Mouse (Mus musculus) MEL (cell line): ENCODE results near the gene I0C0044D17Rik.

ENCODE experiments used
- CHD1 ChIP-seq: IDR thresholded peaks from 2 replicates; pipeline ENCODE4 v1.6.1; 2012; ENCODE audit warnings: low read depth, mild to moderate bottlenecking, inconsistent platforms, low read length, improper control_type of control experiment
- CTCF ChIP-seq, 3 experiments: IDR thresholded peaks in 2 of 3; conservative IDR thresholded peaks in 1 of 3; 2 replicates each; pipeline ENCODE4 v1.5.1; 2011 to 2012; ENCODE audit warnings: low read length in 3 of 3, low read depth in 2 of 3, mild to moderate bottlenecking in 2 of 3, improper control_type of control experiment in 1 of 3, inconsistent platforms in 1 of 3, mixed read lengths in 1 of 3, moderate library complexity in 1 of 3; ENCODE audit not compliant: control insufficient read depth in 1 of 3, insufficient read depth in 1 of 3, poor library complexity in 1 of 3, severe bottlenecking in 1 of 3
- ETS1 ChIP-seq: IDR thresholded peaks from 2 replicates; pipeline ENCODE4 v1.6.1; 2012; ENCODE audit warnings: low read depth, mild to moderate bottlenecking, inconsistent platforms, low read length, improper control_type of control experiment, moderate library complexity
- MXI1 ChIP-seq: IDR thresholded peaks from 2 replicates; pipeline ENCODE4 v1.6.1; 2011; ENCODE audit warnings: mild to moderate bottlenecking, low read depth, low read length, improper control_type of control experiment
- NRF1 ChIP-seq: IDR thresholded peaks from 2 replicates; pipeline ENCODE4 v1.6.1; 2014; ENCODE audit warnings: low read depth, mild to moderate bottlenecking, inconsistent platforms, low read length, improper control_type of control experiment, moderate library complexity; ENCODE audit not compliant: poor library complexity, insufficient read depth, severe bottlenecking
- POLR2A ChIP-seq, 2 experiments: IDR thresholded peaks; 2 replicates each; pipeline ENCODE4 v1.6.1; 2011 to 2012; ENCODE audit warnings: low read length in 2 of 2, mild to moderate bottlenecking in 2 of 2, control low read depth in 1 of 2, improper control_type of control experiment in 1 of 2, low read depth in 1 of 2, moderate library complexity in 1 of 2; ENCODE audit not compliant: control insufficient read depth in 1 of 2, insufficient read depth in 1 of 2, poor library complexity in 1 of 2
- RCOR1 ChIP-seq: IDR thresholded peaks from 2 replicates; pipeline ENCODE4 v1.6.1; 2012; ENCODE audit warnings: low read depth, mild to moderate bottlenecking, inconsistent platforms, low read length, improper control_type of control experiment
- TBP ChIP-seq: IDR thresholded peaks from 2 replicates; pipeline ENCODE4 v1.8.0; 2011; ENCODE audit warnings: low read depth, low read length, improper control_type of control experiment
- ZNF384 ChIP-seq: IDR thresholded peaks from 2 replicates; pipeline ENCODE4 v1.6.1; 2012; ENCODE audit warnings: low read depth, mild to moderate bottlenecking, inconsistent platforms, low read length, improper control_type of control experiment

DNA sequence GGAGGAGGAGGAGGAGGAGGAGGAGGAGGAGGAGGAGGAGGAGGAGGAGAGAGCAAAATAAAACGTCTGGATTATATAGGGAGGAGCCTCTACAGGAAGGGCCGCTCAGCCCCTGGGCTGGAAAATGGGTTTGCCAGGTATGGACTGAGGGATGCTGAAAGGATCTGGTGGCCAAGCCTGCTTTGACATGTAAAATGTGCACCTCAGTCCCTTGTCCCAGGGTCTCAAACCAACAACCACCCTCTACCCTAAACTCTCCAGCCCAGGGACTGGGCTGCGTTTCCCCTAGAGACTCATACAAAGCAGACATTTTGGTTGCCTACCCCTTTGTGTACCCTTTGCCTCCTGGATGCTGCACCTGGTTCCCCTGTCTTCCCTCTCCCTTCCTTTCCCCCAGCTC is 40.9 kb upstream of the I0C0044D17Rik start:
- no peak for TF ChIP-seq CTCF (IDR thresholded peaks at IDR 0.05 in 2 of 3, conservative IDR thresholded peaks at IDR 0.05 in 1 of 3; ENCODE audit: control insufficient read depth in 1 of 3, insufficient read depth in 1 of 3, low read depth in 2 of 3, low read length in 3 of 3, poor library complexity in 1 of 3, severe bottlenecking in 1 of 3)
- no peak for TF ChIP-seq NRF1
- TF ChIP-seq RCOR1: no peak
- no peak for TF ChIP-seq TBP
- no peak for TF ChIP-seq POLR2A (IDR thresholded peaks at IDR 0.05; ENCODE audit: control insufficient read depth in 1 of 2, insufficient read depth in 1 of 2, low read depth in 1 of 2, low read length in 2 of 2, poor library complexity in 1 of 2)
- TF ChIP-seq MXI1: no peak
- no peak for TF ChIP-seq ETS1
- TF ChIP-seq CHD1: no peak
- no peak for TF ChIP-seq ZNF384
